Mouse (Mus musculus) urinary bladder, adult 2 months (tissue): ENCODE measurements around the gene 2900026A02Rik. TPM values are rescaled to one million over a fixed set of nuclear protein-coding genes. Genes with fewer than 3 reads are reported as not detected.

Experiments used
- DNase-seq: peaks from one replicate; pipeline ENCODE4 v3.0.0; 2022; ENCODE audit warnings: low spot score
- polyA plus RNA-seq: library from polyadenylated mRNA; depleted of rRNA; stranded (reverse); fragments of >200 nt; gene quantifications from 2 replicates; pipeline ENCODE4 v1.2.3, GENCODE M21; 2012

2900026A02Rik gene
- polyA plus RNA-seq, 1 experiment: 18.1 TPM

GRCm38 (mm10) chr5:113099546-113099945, 121.5 kb downstream of the 2900026A02Rik start:
- DNase-seq: peak; percentile 81

GRCm38 (mm10) chr5:113097551-113097950, 123.5 kb downstream of the 2900026A02Rik start:
- DNase-seq: no peak

- no peak for DNase-seq
Measured at GRCm38 (mm10) chr5:113095456-113095855, 125.6 kb downstream of the 2900026A02Rik start.

- no peak for DNase-seq
Measured at GRCm38 (mm10) chr5:113092406-113092805, 128.6 kb downstream of the 2900026A02Rik start.

GRCm38 (mm10) chr5:113091162-113091561, 129.9 kb downstream of the 2900026A02Rik start:
- no peak for DNase-seq

- no peak for DNase-seq
Measured at GRCm38 (mm10) chr5:113090750-113091149, 130.3 kb downstream of the 2900026A02Rik start.

GRCm38 (mm10) chr5:113090077-113090690, 130.9 kb downstream of the 2900026A02Rik start:
- no peak for DNase-seq

- DNase-seq: no peak
Measured at GRCm38 (mm10) chr5:113087465-113087864, 133.6 kb downstream of the 2900026A02Rik start.

- DNase-seq: no peak
Measured at GRCm38 (mm10) chr5:113086990-113087389, 134.0 kb downstream of the 2900026A02Rik start.

- DNase-seq: no peak
Measured at GRCm38 (mm10) chr5:113086439-113086838, 134.6 kb downstream of the 2900026A02Rik start.

GRCm38 (mm10) chr5:113085931-113086330, 135.1 kb downstream of the 2900026A02Rik start:
- no peak for DNase-seq

- DNase-seq: no peak
Measured at GRCm38 (mm10) chr5:113084309-113084708, 136.7 kb downstream of the 2900026A02Rik start.

GRCm38 (mm10) chr5:113082356-113083168, 138.5 kb downstream of the 2900026A02Rik start:
- DNase-seq: no peak

GRCm38 (mm10) chr5:113081439-113081838, 139.6 kb downstream of the 2900026A02Rik start, which contains the start of gene Crybb3:
Gene Crybb3 (minus strand): TSS chr5:113081584.
- DNase-seq: no peak

- DNase-seq: no peak
Measured at GRCm38 (mm10) chr5:113081020-113081419, 140.0 kb downstream of the 2900026A02Rik start.

- no peak for DNase-seq
Measured at GRCm38 (mm10) chr5:113079783-113080182, 141.3 kb downstream of the 2900026A02Rik start.

- DNase-seq: no peak
Measured at GRCm38 (mm10) chr5:113078686-113079085, 142.3 kb downstream of the 2900026A02Rik start.

GRCm38 (mm10) chr5:113070017-113070416, 151.0 kb downstream of the 2900026A02Rik start, which contains the start of gene Crybb2:
Gene Crybb2 (minus strand): TSS chr5:113070117.
- no peak for DNase-seq

- DNase-seq: peak; percentile 69
Measured at GRCm38 (mm10) chr5:113054308-113054707, 166.7 kb downstream of the 2900026A02Rik start.

- no peak for DNase-seq
Measured at GRCm38 (mm10) chr5:113050581-113051185, 170.4 kb downstream of the 2900026A02Rik start.

GRCm38 (mm10) chr5:113049876-113050275, 171.2 kb downstream of the 2900026A02Rik start:
- no peak for DNase-seq

GRCm38 (mm10) chr5:113045511-113046273, 175.3 kb downstream of the 2900026A02Rik start:
- no peak for DNase-seq
